9 mouse cellular contexts compared by ENCODE assay signal in genomic region chr11:19423841-19424815, GRCm38 (mm10).
A peak's percentile ranks its signal among the peaks of the same experiment; 100 is the strongest.
DNase-seq lines count a peak whose midpoint lies in the region; ATAC-seq and TF ChIP-seq lines count a peak whose summit lies in the region.
"Had no signal": no experiment of that assay in that cellular context is flagged by ENCODE, and none has a peak within 500 bp of the region (broad histone marks: within the 10 kb centered on the region; RNA-seq: fewer than 3 reads in every experiment).

No protein-coding gene starts in this region.

- no peaks in the 10 kb centered on the region for H3K27me3 ChIP-seq in cerebellum, adult 2 months (ENCODE audit: control insufficient read depth, insufficient read depth, low read length)
- no peaks in the 10 kb centered on the region for H3K27me3 ChIP-seq in kidney, embryonic 15.5 days
- H3K27me3 ChIP-seq in limb, embryonic 11.5 days (ENCODE audit: control insufficient read depth, insufficient read depth, low read length), result no peaks in the 10 kb centered on the region
- H3K27me3 ChIP-seq in forebrain, embryonic 14.5 days (replicated peaks; ENCODE audit: control insufficient read depth, insufficient read depth, low read length), result no peaks in the 10 kb centered on the region
- H3K27me3 ChIP-seq: megakaryocyte, embryonic 14.5 days had no signal

- no peak for TF ChIP-seq CTCF in cerebellum, adult 2 months (IDR thresholded peaks at IDR 0.05; ENCODE audit: borderline replicate concordance, insufficient read depth, low read depth, low read length)

- H3K4me2 ChIP-seq in kidney, embryonic 15.5 days, result peak overlapping the region; percentile 52
- H3K4me2 ChIP-seq in limb, embryonic 11.5 days (ENCODE audit: low read depth, severe bottlenecking), result peak overlapping the region; percentile 11
- no peak overlapping the region for H3K4me2 ChIP-seq in forebrain, embryonic 14.5 days (ENCODE audit: low read length)

- H3K4me1 ChIP-seq in cerebellum, adult 2 months (ENCODE audit: control insufficient read depth, insufficient read depth, low read length), result no peaks in the 10 kb centered on the region
- H3K4me1 ChIP-seq in kidney, embryonic 15.5 days, result peaks cover 15% of the 10 kb centered on the region
- peaks cover 14% of the 10 kb centered on the region for H3K4me1 ChIP-seq in limb, embryonic 11.5 days (ENCODE audit: control insufficient read depth, insufficient read depth, low read length)
- H3K4me1 ChIP-seq in forebrain, embryonic 14.5 days (ENCODE audit: control insufficient read depth, insufficient read depth, low read length), result no peaks in the 10 kb centered on the region
- H3K4me1 ChIP-seq: megakaryocyte, embryonic 14.5 days had no signal

- H3K4me3 ChIP-seq in cerebellum, adult 2 months (replicated peaks; ENCODE audit: insufficient read depth, low read depth, low read length), result no peak overlapping the region
- H3K4me3 ChIP-seq in kidney, embryonic 15.5 days (replicated peaks), result peak overlapping the region; percentile 20
- H3K4me3 ChIP-seq in limb, embryonic 11.5 days (ENCODE audit: low read depth, low read length), result no peak overlapping the region
- H3K4me3 ChIP-seq in forebrain, embryonic 14.5 days (ENCODE audit: low read depth, low read length), result no peak overlapping the region
- H3K4me3 ChIP-seq: megakaryocyte, embryonic 14.5 days had no signal

- no peaks in the 10 kb centered on the region for H3K9me3 ChIP-seq in kidney, embryonic 15.5 days (replicated peaks)
- no peaks in the 10 kb centered on the region for H3K9me3 ChIP-seq in limb, embryonic 11.5 days (ENCODE audit: control insufficient read depth, low read length)
- no peaks in the 10 kb centered on the region for H3K9me3 ChIP-seq in forebrain, embryonic 14.5 days (replicated peaks; ENCODE audit: control insufficient read depth, low read length)

- no peaks in the 10 kb centered on the region for H3K36me3 ChIP-seq in kidney, embryonic 15.5 days
- H3K36me3 ChIP-seq in limb, embryonic 11.5 days (ENCODE audit: control insufficient read depth, insufficient read depth, low read length), result no peaks in the 10 kb centered on the region
- no peaks in the 10 kb centered on the region for H3K36me3 ChIP-seq in forebrain, embryonic 14.5 days (ENCODE audit: control insufficient read depth, insufficient read depth, low read length)

- peak; percentile 72 for ATAC-seq in kidney, embryonic 15.5 days (replicated peaks; ENCODE audit: low FRiP score)
- ATAC-seq in limb, embryonic 11.5 days (ENCODE audit: insufficient number of reproducible peaks, low FRiP score, low TSS enrichment, low read depth), result no peak
- ATAC-seq in forebrain, embryonic 14.5 days, result no peak

- peak; percentile 21 to 22 for DNase-seq in cerebellum, adult 2 months
- no peak for DNase-seq in cerebellum, adult 9-10 months
- peak; percentile 14 to 53 for DNase-seq in frontal cortex, adult 2 months (ENCODE audit: extremely low spot score in 1 of 2, low spot score in 1 of 2)
- peak; percentile 57 for DNase-seq in limb, embryonic 11.5 days (ENCODE audit: low spot score)
- peak; percentile 18 for DNase-seq in ovary, postnatal 14 days (ENCODE audit: low spot score)
- no peak for DNase-seq in testis, postnatal 10 days (ENCODE audit: low spot score)
- no peak for DNase-seq in forebrain, embryonic 14.5 days (ENCODE audit: low spot score)

- no peak overlapping the region for H3K27ac ChIP-seq in cerebellum, adult 2 months (ENCODE audit: insufficient read depth, low read length)
- H3K27ac ChIP-seq in kidney, embryonic 15.5 days, result peak overlapping the region; percentile 38
- no peak overlapping the region for H3K27ac ChIP-seq in limb, embryonic 11.5 days (replicated peaks; ENCODE audit: low read depth, low read length)
- no peak overlapping the region for H3K27ac ChIP-seq in forebrain, embryonic 14.5 days (ENCODE audit: low read depth, low read length)

- H3K9ac ChIP-seq in kidney, embryonic 15.5 days, result no peak overlapping the region
- H3K9ac ChIP-seq in limb, embryonic 11.5 days (ENCODE audit: low read length), result no peak overlapping the region
- no peak overlapping the region for H3K9ac ChIP-seq in forebrain, embryonic 14.5 days (ENCODE audit: low read length)

- no peak for TF ChIP-seq POLR2A in cerebellum, adult 2 months (IDR thresholded peaks at IDR 0.05; ENCODE audit: borderline replicate concordance, insufficient read depth, low read length)

- WGBS in cerebellum, adult 2 months, result 38% methylated on average over 20 of the region's 20 CpGs
- WGBS in kidney, embryonic 15.5 days, result 16% methylated on average over 20 of the region's 20 CpGs
- 12% methylated on average over 20 of the region's 20 CpGs for WGBS in limb, embryonic 11.5 days
- WGBS in forebrain, embryonic 14.5 days, result 75% methylated on average over 20 of the region's 20 CpGs

Comparison
In these comparisons a context has a peak if more than half of its experiments do, and no peak if none do; other contexts are left out.
1. DNase-seq: peak in cerebellum, adult 2 months (2 of 2), frontal cortex, adult 2 months (2 of 2), limb, embryonic 11.5 days (single experiment) and ovary, postnatal 14 days (single experiment); none in cerebellum, adult 9-10 months (single experiment), testis, postnatal 10 days (single experiment) and forebrain, embryonic 14.5 days (single experiment).